Mouse (Mus musculus): Measurements from ENCODE around the gene Slc25a28. TPM values are rescaled to one million over a fixed set of nuclear protein-coding genes. Genes with fewer than 3 reads are reported as not detected.

Gene Slc25a28
- total RNA-seq, 2 experiments from 2014 or later, result 26.6 to 39.5 TPM

Other genes starting within 250 kb of the Slc25a28 start
- 0.02 and 0.12 TPM in 2 replicates for gene Cnnm1, start 234.4 kb downstream of the Slc25a28 start, total RNA-seq (2015)
- gene Cnnm1, start 234.4 kb downstream of the Slc25a28 start, total RNA-seq (2017), result 0.14 and 0.17 TPM in 2 replicates
- 21.0 and 21.3 TPM in 2 replicates for gene Got1, start 150.3 kb downstream of the Slc25a28 start, total RNA-seq (2015)
- 17.9 and 19.8 TPM in 2 replicates for gene Got1, start 150.3 kb downstream of the Slc25a28 start, total RNA-seq (2017)
- 0.32 and 0.64 TPM in 2 replicates for gene Nkx2-3, start 62.6 kb downstream of the Slc25a28 start, total RNA-seq (2015)
- 1.4 TPM in 1 of 2 replicates, not detected in the other for gene Nkx2-3, start 62.6 kb downstream of the Slc25a28 start, total RNA-seq (2017)
- gene Entpd7, start 14.8 kb upstream of the Slc25a28 start, total RNA-seq (2015), result 20.7 and 21.7 TPM in 2 replicates
- 5.3 and 9.3 TPM in 2 replicates for gene Entpd7, start 14.8 kb upstream of the Slc25a28 start, total RNA-seq (2017)
- gene Cutc, start 78.1 kb upstream of the Slc25a28 start, total RNA-seq (2015), result 38.6 and 39.0 TPM in 2 replicates
- gene Cutc, start 78.1 kb upstream of the Slc25a28 start, total RNA-seq (2017), result 18.1 and 28.1 TPM in 2 replicates
- 14.0 and 15.4 TPM in 2 replicates for gene Cox15, start 78.1 kb upstream of the Slc25a28 start, total RNA-seq (2015)
- gene Cox15, start 78.1 kb upstream of the Slc25a28 start, total RNA-seq (2017), result 13.6 and 42.0 TPM in 2 replicates
- 4.1 and 7.2 TPM in 2 replicates for gene Abcc2, start 107.3 kb upstream of the Slc25a28 start, total RNA-seq (2015)
- 1.6 and 2.4 TPM in 2 replicates for gene Abcc2, start 107.3 kb upstream of the Slc25a28 start, total RNA-seq (2017)